Mouse (Mus musculus) testis, postnatal 14 days (tissue): ENCODE measurements around the gene Esp8.
"Not testable (repeated sequence)": the region's sequence is repeated elsewhere in the genome, so short reads cannot be mapped to it uniquely, and the experiment has no call there.

Experiments
- DNase-seq: peaks from one replicate; pipeline ENCODE4 v3.0.0; 2021; ENCODE audit warnings: low spot score

The Esp8 gene

GRCm38 (mm10) chr17:40519818-40520217, at the start of gene Esp8:
Esp8 (plus strand) TSS chr17:40520022.
- DNase-seq, result no peak

DNA sequence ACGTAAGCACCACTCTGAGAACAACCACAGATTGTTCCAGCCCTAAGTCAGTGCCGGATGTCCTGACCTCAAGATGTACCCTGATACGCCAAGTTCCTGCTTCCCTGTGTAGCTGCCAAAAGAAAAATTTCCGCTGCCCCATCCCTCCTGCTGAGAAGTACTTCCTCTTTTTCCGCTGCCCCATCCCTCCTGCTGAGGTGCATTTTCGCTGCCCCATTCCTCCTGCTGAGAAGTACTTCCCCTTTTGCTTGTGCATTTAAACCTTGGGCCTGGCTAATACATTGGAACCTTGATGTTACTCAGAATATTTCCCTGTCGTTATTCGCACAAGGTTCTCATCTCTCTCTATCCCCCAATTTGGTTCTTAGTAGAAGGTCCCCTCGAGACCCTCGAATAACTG, 36.3 kb upstream of the Esp8 start:
- DNase-seq, result not testable (repeated sequence)

DNA sequence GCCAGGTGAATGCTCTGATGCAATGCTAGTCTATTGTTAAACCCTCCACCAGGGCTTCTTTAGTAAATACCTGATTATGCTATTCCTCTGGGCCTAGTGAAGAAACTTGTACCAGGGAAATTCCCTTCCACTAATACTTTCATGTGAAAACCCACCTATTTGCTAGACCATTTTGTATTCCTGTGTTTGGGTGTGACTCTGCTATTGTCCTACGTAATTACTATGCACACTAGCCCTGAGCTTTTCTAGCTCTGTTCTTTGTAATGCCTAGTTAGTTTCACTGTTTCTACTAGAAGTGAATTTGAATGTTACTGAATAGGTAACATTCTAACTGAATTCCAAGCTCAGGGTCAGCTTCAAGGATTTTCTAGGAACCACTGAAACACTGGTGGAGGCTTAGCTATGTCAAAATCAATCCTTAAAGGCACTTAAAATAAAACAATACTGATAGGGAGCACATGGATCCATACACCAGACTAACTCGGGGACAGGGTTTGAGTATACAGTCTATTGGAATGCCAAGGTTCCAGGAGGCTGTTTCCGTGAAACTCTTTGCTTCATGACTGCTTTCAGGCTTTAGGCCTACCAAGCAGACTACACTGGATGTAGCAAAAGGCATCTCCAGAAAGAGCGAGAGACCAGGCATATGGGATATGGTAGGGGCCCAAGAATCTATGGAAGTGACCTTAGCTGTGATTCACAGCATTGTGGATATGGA, 24.2 kb upstream of the Esp8 start:
- DNase-seq, result not testable (repeated sequence)

GRCm38 (mm10) chr17:40529813-40530212, 10.0 kb downstream of the Esp8 start:
- no peak for DNase-seq

GRCm38 (mm10) chr17:40531147-40531546, 11.3 kb downstream of the Esp8 start:
- no peak for DNase-seq

DNA sequence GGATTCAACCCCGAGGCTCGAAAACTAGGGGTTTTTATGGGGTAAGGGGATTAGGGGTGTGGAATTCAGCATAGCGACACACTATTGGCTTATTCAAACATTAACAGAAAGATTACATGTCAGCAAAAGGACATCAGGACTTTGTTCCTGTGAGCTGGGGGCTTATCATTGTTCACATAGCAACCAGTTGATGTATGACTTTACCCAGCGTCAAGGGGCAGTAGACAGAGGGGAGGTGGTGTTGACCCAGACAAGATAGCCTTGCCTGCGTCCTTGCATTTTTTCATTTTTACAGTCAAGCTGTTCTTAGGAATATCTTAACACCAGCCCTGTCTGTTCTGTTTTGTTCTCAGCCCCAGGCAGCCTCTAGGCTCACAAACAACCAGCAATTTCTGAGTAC, 27.2 kb downstream of the Esp8 start:
- DNase-seq, result not testable (repeated sequence)

GRCm38 (mm10) chr17:40553470-40553869, 33.6 kb downstream of the Esp8 start:
- no peak for DNase-seq

DNA sequence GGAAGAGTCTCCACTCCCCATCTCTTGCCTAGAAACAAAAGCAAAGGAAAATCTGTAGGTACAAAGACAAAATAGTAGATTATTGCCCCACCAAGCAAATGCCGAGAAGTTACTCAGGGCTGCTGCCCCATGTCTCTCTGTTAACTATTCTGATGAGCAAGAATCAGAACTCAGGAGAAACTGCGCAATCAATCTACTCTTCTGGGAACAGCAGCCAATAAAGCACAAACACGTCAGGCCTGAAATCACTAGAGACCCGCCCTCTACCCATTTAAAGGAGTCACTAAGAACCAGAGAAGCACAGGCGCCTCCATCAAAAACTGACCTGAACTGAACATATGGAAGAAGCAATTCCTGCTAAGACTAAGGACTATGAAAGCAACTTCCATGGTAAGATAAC, 41.4 kb downstream of the Esp8 start, which contains the start of gene Esp6:
Gene Esp6 (plus strand): TSS at position 301 of the 400 bp plus-strand sequence.
- no peak for DNase-seq
